Mouse (Mus musculus) forebrain, embryonic 14.5 days (tissue): ENCODE measurements around the gene Lactbl1. TPM values are rescaled to one million over a fixed set of nuclear protein-coding genes. Genes with fewer than 3 reads are reported as not detected.

Experiments
- ATAC-seq: fragments of 200-750 bp; cut with Nextera tagmentation; 2 replicates; pipeline ENCODE4 v1.8.0; 2017; ENCODE audit warnings: mild to moderate bottlenecking, moderate library complexity
- DNase-seq: peaks from one replicate; pipeline ENCODE4 v3.0.0-alpha.2; 2015; ENCODE audit warnings: low spot score
- H3K27ac ChIP-seq: fragments of 300-500 bp; sonication (generic); 2 replicates; pipeline ENCODE4 v1.5.1; 2014; ENCODE audit warnings: low read depth, mild to moderate bottlenecking, control low read depth, low read length, moderate library complexity
- H3K27me3 ChIP-seq: fragments of 300-500 bp; sonication (generic); replicated peaks from 2 replicates; pipeline ENCODE4 v1.6.1; 2014; ENCODE audit warnings: low read length, control low read depth, mixed read lengths; ENCODE audit not compliant: control insufficient read depth, insufficient read depth
- H3K36me3 ChIP-seq: fragments of 300-500 bp; sonication (generic); 2 replicates; pipeline ENCODE4 v1.6.1; 2014; ENCODE audit warnings: low read length, control low read depth; ENCODE audit not compliant: control insufficient read depth, insufficient read depth
- H3K4me1 ChIP-seq: fragments of 300-500 bp; sonication (generic); 2 replicates; pipeline ENCODE4 v1.6.1; 2014; ENCODE audit warnings: antibody characterized with exemption, low read length, control low read depth; ENCODE audit not compliant: control insufficient read depth, insufficient read depth
- H3K4me2 ChIP-seq: fragments of 300-500 bp; sonication (generic); 2 replicates; pipeline ENCODE4 v1.6.1; 2014; ENCODE audit warnings: mild to moderate bottlenecking, control low read depth, low read length
- H3K4me3 ChIP-seq: fragments of 300-500 bp; sonication (generic); 2 replicates; pipeline ENCODE4 v1.5.1; 2014; ENCODE audit warnings: low read depth, low read length, control low read depth
- H3K9ac ChIP-seq: fragments of 300-500 bp; sonication (generic); 2 replicates; pipeline ENCODE4 v1.6.1; 2014; ENCODE audit warnings: mild to moderate bottlenecking, low read length, control low read depth, moderate library complexity
- H3K9me3 ChIP-seq: fragments of 300-500 bp; sonication (generic); replicated peaks from 2 replicates; pipeline ENCODE4 v1.6.1; 2016; ENCODE audit warnings: low read length, control low read depth, mixed read lengths; ENCODE audit not compliant: control insufficient read depth
- WGBS: fragments of 180-500 bp; shearing (Covaris S2); extraction: QIAGEN DNeasy Blood & Tissue Kit; methylation state at CpG from one replicate; pipeline ENCODE4 v1.1.7; 2014; 5-methylcytosine and 5-hydroxymethylcytosine counted together
- microRNA-seq: library from miRNA; unstranded; fragments of <30 nt; microRNA quantifications from one replicate; pipeline ENCODE4, GENCODE M21; 2016
- polyA plus RNA-seq: library from polyadenylated mRNA; unstranded; fragments of >200 nt; fragmentation: Nextera tagmentation; extraction: Ambion mirVana; gene quantifications from 2 replicates; pipeline ENCODE4 v1.2.1, GENCODE M21; 2014

Gene Lactbl1
- polyA plus RNA-seq, 1 experiment from 2014 or later: not detected

DNA sequence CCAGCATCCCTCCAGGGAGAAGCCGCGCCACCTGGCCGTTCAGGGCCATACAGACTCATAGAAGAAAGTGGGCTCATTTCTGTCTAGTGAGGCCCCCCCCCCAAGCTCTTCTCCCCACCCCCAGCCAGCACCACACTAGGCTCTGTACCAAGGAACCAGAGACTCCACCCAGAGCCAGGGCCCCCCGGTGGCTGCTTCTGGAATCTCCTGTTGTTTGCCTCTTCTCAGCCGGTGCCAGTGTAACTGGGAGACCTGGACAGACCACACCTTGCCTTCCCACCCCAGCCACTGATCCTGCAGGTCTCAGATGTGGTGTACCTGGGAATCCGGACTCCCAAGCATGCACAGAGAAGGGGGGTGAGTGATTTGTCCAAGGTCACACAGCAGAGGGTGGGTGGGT is 62.1 kb downstream of the Lactbl1 start:
- Histone ChIP-seq H3K27ac (no peak overlapping the region), H3K27me3 (no peaks in the 10 kb centered on the region), H3K36me3 (peaks cover 42% of the 10 kb centered on the region), H3K9ac (no peak overlapping the region), H3K4me2 (no peak overlapping the region), H3K4me3 (no peak overlapping the region), H3K4me1 (no peaks in the 10 kb centered on the region), H3K9me3 (no peaks in the 10 kb centered on the region)
- WGBS: 78% methylated on average over 6 of the region's 6 CpGs
- no peak for DNase-seq
- ATAC-seq: no peak

DNA sequence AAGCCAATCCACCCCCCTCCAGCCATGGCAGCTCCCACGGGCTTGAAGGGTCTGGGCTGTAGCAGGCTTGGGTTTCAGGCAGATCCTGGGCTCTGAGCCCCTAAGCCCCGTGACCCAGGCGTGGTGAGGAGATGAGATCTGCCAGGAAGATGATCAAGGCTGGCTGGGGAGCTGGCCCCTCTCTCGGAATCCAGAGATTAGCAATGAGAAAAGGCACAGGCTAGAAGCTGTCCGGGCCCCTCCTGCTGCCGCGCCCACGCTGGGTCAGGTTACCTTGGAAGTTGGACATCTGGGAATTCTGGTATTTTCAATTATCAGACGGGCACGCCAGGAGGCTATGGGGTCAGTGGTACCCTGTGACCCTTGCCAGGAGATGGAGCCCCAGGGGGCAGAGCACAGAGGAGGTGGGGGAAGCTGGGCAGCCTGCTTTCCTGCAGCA is 63.0 kb downstream of the Lactbl1 start:
- Histone ChIP-seq H3K4me1 (no peaks in the 10 kb centered on the region), H3K9me3 (no peaks in the 10 kb centered on the region), H3K4me3 (no peak overlapping the region), H3K9ac (no peak overlapping the region), H3K36me3 (peaks cover 45% of the 10 kb centered on the region), H3K27ac (no peak overlapping the region), H3K4me2 (no peak overlapping the region), H3K27me3 (no peaks in the 10 kb centered on the region)
- ATAC-seq: no peak
- DNase-seq: no peak
- 52% methylated on average over 10 of the region's 10 CpGs for WGBS

DNA sequence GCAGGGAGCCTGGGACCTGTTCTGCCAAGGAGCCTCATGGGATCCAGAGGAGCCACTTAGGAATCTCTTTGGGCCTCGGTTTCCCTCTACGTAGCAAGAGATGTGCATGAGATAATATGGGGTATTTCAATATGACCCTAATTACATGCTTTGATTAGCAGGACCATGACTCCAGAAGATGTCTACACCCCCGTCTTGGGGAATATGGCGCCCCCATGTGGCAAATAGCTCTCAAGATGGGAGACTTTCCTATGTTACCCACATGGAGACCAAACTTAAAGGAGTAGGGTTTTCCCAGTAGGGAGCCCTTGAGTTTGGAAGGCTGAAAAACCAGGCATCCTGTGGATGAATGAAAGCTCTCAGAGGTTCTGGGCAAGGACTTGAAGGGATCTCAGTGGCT is 65.7 kb downstream of the Lactbl1 start:
- ATAC-seq: no peak
- H3K27ac ChIP-seq: no peak overlapping the region
- H3K9me3 ChIP-seq: no peaks in the 10 kb centered on the region; the same call in 1 of the 2 replicates
- no peak for DNase-seq
- no peaks in the 10 kb centered on the region for H3K27me3 ChIP-seq
- H3K4me3 ChIP-seq: no peak overlapping the region
- 65% methylated on average over 4 of the region's 4 CpGs for WGBS
- H3K4me1 ChIP-seq: no peaks in the 10 kb centered on the region
- H3K4me2 ChIP-seq: no peak overlapping the region
- no peak overlapping the region for H3K9ac ChIP-seq
- peaks cover 47% of the 10 kb centered on the region for H3K36me3 ChIP-seq

Small RNAs within 50 kb of the gene (microRNA-seq; reads per million reads assigned to microRNA genes)
- gene Gm22180: not detected

Other genes with a start within 250 kb of the Lactbl1 start
- gene Htr1d, start 199.1 kb upstream of the Lactbl1 start, polyA plus RNA-seq: 0.59 and 0.84 TPM in 2 replicates
- 0.32 TPM in 1 of 2 replicates, not detected in the other for gene 6030445D17Rik, start 160.4 kb upstream of the Lactbl1 start, polyA plus RNA-seq
- 41.7 and 53.3 TPM in 2 replicates for gene Luzp1, start 152.9 kb upstream of the Lactbl1 start, polyA plus RNA-seq
- gene Kdm1a, start 19.9 kb upstream of the Lactbl1 start, polyA plus RNA-seq: 103 TPM in 2 replicates
- gene Tex46, start 12.2 kb upstream of the Lactbl1 start, polyA plus RNA-seq: not detected in 2 replicates
- gene Ephb2, start 213.4 kb downstream of the Lactbl1 start, polyA plus RNA-seq: 9.3 and 9.6 TPM in 2 replicates